Mouse (Mus musculus): ENCODE data around the gene Emsy. TPM values are rescaled to one million over a fixed set of nuclear protein-coding genes. Genes with fewer than 3 reads are reported as not detected.

Gene Emsy
- polyA plus RNA-seq (2016; fragmentation: Nextera tagmentation; extraction: Ambion mirVana): 41.9 and 45.0 TPM in 2 replicates

DNA sequence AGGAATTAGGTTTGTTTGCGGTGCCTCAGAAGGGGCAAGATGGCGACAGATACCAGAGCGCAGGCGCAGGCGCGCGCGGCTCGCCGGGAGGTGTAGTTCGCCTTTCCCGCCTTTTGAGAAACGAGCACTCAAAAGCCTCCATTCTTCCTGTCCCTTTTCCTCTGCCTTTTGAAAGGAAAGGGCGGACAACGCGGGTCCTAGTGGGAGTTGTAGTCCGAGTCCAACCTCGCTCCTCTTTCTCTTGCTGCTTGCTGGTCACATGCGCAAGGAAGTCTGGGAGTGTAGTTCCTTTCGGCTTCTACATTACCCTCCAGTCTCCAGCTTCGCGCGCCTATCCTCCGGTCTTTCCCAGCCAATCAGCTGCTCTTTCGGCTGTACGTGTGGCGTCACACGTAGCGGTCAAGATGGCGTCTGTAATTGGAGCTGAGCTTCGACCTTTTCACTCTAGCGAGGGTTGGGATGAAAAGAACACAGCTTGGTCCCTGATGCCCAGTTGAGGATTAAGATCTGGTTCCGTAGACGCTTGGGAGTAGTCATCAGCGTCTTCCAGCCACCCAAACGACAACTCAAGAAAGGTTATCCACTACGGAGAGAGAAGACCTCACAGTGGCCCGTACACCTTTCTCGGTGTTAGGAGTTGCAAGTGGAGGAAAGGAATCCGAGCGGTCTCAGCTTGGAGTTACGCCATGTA is at the start of gene Emsy:
Gene Emsy, minus strand, starts transcription at position 253 of the 691 bp plus-strand sequence.
- peak within 1 kb of the TSS; percentile 90 for H3K9ac ChIP-seq
- peak; percentile 96 for ATAC-seq (ENCODE audit: low FRiP score)
- H3K27ac ChIP-seq: peak within 1 kb of the TSS; percentile 98
- peak within 1 kb of the TSS; percentile 80 for H3K4me2 ChIP-seq (replicated peaks)
- no peaks in the 10 kb centered on the region for H3K9me3 ChIP-seq (replicated peaks)
- WGBS: under 1% methylated on average over 42 of the region's 42 CpGs
- peaks cover 19% of the 10 kb centered on the region for H3K36me3 ChIP-seq
- H3K4me3 ChIP-seq: peak within 1 kb of the TSS; percentile 94
- H3K4me1 ChIP-seq: peaks cover 26% of the 10 kb centered on the region
- no peaks in the 10 kb centered on the region for H3K27me3 ChIP-seq

DNA sequence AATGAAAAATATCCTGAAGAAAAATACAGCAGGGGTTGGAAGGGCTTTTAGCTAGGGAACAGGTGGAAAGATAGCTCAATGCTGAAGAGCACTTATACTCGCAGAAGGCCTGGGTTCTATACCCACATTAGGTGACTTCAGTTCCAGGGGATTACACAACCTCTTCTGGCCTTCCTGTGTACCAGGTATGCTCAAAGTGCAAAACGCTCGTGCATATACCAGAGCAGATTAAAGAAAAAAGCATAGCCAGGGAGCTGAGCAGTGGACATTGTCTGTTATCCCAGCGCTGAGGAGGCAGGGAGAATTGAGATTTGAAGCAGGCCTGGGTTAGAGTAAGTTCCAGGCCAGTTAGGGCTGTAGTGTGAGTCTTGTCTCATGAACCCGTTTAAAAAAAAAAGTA is 47.7 kb upstream of the Emsy start:
- WGBS: 66% methylated on average over 5 of the region's 5 CpGs
- peak overlapping the region; percentile 96 for H3K4me3 ChIP-seq
- H3K9ac ChIP-seq: peak overlapping the region; percentile 96; the same call in 1 of the 2 replicates
- H3K9me3 ChIP-seq (replicated peaks): no peaks in the 10 kb centered on the region
- H3K27ac ChIP-seq: no peak overlapping the region
- no peaks in the 10 kb centered on the region for H3K27me3 ChIP-seq
- peak overlapping the region; percentile 77 for H3K4me2 ChIP-seq (replicated peaks)
- H3K36me3 ChIP-seq: no peaks in the 10 kb centered on the region
- ATAC-seq (ENCODE audit: low FRiP score): no peak
- H3K4me1 ChIP-seq: peaks cover 29% of the 10 kb centered on the region

DNA sequence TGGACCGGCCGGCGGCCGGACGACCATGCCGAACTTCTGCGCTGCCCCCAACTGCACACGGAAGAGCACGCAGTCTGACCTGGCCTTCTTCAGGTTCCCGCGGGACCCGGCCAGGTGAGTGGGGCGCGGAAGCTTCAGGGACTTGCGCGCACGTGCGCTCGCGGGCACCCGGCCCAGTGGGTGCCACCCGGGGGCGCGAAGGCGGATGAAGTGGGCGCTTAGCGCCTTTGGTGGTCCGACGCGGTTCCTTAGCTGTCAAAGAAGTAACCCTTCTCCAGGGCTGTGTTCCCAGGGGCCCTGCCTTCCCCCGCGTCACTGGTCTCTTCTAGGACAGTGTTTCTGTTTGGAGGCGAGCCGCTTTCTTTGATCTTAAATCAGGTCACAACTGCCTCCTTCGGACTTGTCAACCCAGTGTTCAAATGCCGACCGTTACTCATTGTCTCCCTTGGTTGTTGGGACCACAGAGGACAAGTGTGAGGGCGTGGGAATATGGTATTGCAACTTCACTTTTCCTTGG is 46.8 kb upstream of the Emsy start:
- WGBS: under 1% methylated on average over 33 of the region's 38 CpGs
- peak; percentile 56 for ATAC-seq (ENCODE audit: low FRiP score)

DNA sequence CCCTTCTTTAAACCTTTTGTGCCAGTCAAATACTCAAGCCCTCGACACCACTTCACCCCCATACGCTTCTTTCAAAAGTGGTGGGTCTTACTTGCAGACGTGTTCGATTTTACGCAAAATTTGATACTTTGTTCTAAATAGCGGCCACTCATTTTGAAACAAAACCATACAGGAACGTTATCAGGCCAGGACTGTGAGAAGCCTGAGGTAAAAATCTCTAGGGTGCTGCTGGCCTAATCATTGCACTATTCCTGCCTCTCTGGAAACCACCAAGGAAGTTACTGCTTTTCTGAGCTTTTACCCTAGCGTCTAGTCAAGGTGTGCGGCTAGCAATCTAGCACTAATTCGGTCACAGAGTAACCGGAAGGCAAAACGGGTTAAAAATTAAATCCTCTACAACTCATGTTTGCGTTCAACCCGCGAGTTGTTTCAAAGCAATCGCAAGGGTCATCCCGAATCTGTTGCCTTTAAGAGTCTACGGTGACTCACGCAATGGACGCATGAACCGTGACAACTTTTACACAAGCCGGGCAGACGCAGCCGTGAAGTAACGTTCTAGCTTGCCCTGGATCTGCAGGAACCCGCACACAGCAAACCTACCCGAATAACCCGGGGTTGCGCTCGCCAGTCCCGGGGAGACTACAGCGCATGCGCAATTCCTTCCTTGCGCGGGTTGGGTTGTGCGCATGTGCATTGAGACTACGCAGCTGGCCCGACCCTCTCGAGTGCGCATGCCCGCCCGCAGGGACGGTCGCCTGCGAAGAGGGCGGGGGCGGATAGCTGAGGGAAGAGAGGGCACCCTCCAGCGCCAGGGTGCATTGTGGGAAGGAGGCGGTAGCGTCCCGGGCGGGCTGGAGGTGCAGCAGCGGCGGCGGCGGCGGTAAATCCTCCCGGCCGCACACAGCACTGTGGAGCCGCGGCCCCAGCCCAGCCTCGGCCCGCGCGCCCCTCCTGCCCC is 46.0 kb upstream of the Emsy start, which contains the start of gene Thap12:
Gene Thap12, plus strand, starts transcription at position 821 of the 958 bp plus-strand sequence.
- H3K9me3 ChIP-seq (replicated peaks): no peaks in the 10 kb centered on the region
- H3K4me1 ChIP-seq: peaks cover 29% of the 10 kb centered on the region
- peak within 1 kb of the TSS; percentile 90 for H3K27ac ChIP-seq
- peak within 1 kb of the TSS; percentile 96 for H3K4me3 ChIP-seq
- ATAC-seq (ENCODE audit: low FRiP score): peak; percentile 98
- peak within 1 kb of the TSS; percentile 77 for H3K4me2 ChIP-seq (replicated peaks)
- 3% methylated on average over 55 of the region's 65 CpGs for WGBS
- H3K36me3 ChIP-seq: no peaks in the 10 kb centered on the region
- H3K27me3 ChIP-seq: no peaks in the 10 kb centered on the region
- H3K9ac ChIP-seq: peak within 1 kb of the TSS; percentile 96

More for the DNA sequence above, 46.8 kb upstream of the Emsy start:
- no peaks in the 10 kb centered on the region for H3K36me3 ChIP-seq
- H3K27me3 ChIP-seq: no peaks in the 10 kb centered on the region
- H3K27ac ChIP-seq: peak overlapping the region; percentile 90
- no peaks in the 10 kb centered on the region for H3K9me3 ChIP-seq (replicated peaks)
- peak overlapping the region; percentile 77 for H3K4me2 ChIP-seq (replicated peaks)
- H3K4me3 ChIP-seq: peak overlapping the region; percentile 96
- H3K9ac ChIP-seq: peak overlapping the region; percentile 96
- H3K4me1 ChIP-seq: peaks cover 29% of the 10 kb centered on the region

DNA sequence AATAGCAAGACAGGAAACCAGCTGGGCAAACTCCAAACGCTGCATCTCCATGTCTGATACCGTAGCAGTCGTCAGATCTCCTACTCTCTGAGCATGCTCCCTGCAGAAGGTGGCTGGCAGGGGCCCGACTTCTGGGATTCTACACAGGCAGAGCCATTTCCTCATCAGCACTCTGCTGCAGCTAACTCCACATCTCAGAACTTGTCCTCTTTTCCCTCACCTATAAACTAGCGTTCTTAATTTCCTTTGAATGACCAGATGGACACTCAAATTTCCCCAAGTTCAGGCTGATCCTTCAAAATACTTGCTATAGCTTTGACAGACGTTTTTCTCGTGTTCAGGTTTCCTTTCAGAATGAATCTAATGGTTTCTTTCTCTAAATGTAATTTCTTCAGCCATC is 45.2 kb upstream of the Emsy start:
- WGBS: 58% methylated on average over 7 of the region's 7 CpGs
- ATAC-seq (ENCODE audit: low FRiP score): no peak

DNA sequence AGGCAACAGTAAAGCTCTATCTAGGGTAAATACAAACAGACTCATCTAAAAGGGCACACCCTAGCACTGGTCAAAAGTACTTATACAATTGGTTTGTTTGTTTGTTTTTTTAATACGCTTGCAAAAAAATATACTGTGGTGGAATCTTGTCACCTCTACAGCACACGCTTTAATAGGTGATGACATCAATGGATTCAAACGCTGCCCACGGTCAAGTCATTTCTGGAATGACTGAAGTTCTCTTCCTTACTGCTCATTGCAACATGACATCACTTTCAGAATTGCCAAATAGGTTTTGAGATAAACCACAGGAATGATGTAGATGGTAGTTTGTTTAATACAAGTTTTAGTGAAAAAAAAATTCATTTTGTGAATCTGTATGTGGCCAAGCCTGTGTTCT is 42.0 kb upstream of the Emsy start:
- ATAC-seq (ENCODE audit: low FRiP score): no peak
- H3K4me3 ChIP-seq: no peak overlapping the region
- no peak overlapping the region for H3K4me2 ChIP-seq (replicated peaks)
- H3K9ac ChIP-seq: no peak overlapping the region
- H3K27me3 ChIP-seq: no peaks in the 10 kb centered on the region
- no peaks in the 10 kb centered on the region for H3K36me3 ChIP-seq
- H3K27ac ChIP-seq: no peak overlapping the region
- H3K4me1 ChIP-seq: peaks cover 11% of the 10 kb centered on the region
- WGBS: 92% methylated on average over 4 of the region's 4 CpGs
- no peaks in the 10 kb centered on the region for H3K9me3 ChIP-seq (replicated peaks)

More for the DNA sequence above, 45.2 kb upstream of the Emsy start:
- Histone ChIP-seq H3K27me3 (no peaks in the 10 kb centered on the region), H3K9me3 (replicated peaks) (no peaks in the 10 kb centered on the region), H3K27ac (no peak overlapping the region), H3K4me2 (replicated peaks) (peak overlapping the region; percentile 77), H3K36me3 (no peaks in the 10 kb centered on the region), H3K4me1 (peaks cover 29% of the 10 kb centered on the region), H3K9ac (peak overlapping the region; percentile 62), H3K4me3 (peak overlapping the region; percentile 96)

- 68% methylated on average over 5 of the region's 5 CpGs for WGBS
- Histone ChIP-seq H3K4me1 (peaks cover 12% of the 10 kb centered on the region), H3K4me3 (no peak overlapping the region), H3K36me3 (no peaks in the 10 kb centered on the region), H3K9me3 (replicated peaks) (no peaks in the 10 kb centered on the region), H3K27me3 (no peaks in the 10 kb centered on the region), H3K9ac (no peak overlapping the region), H3K4me2 (replicated peaks) (no peak overlapping the region), H3K27ac (no peak overlapping the region)
- ATAC-seq (ENCODE audit: low FRiP score): no peak
Observed at GRCm38 (mm10) chr7:98698041-98698440, 41.5 kb upstream of the Emsy start.

- peaks cover 14% of the 10 kb centered on the region for H3K4me1 ChIP-seq
- 9% methylated on average over 2 of the region's 2 CpGs for WGBS
- no peaks in the 10 kb centered on the region for H3K9me3 ChIP-seq (replicated peaks)
- no peak overlapping the region for H3K9ac ChIP-seq
- no peaks in the 10 kb centered on the region for H3K27me3 ChIP-seq
- no peaks in the 10 kb centered on the region for H3K36me3 ChIP-seq
- H3K4me3 ChIP-seq: no peak overlapping the region
- ATAC-seq (ENCODE audit: low FRiP score): no peak
- H3K4me2 ChIP-seq (replicated peaks): no peak overlapping the region
- no peak overlapping the region for H3K27ac ChIP-seq
Observed at GRCm38 (mm10) chr7:98697496-98697895, 40.9 kb upstream of the Emsy start.

GRCm38 (mm10) chr7:98694046-98694445 is 37.5 kb upstream of the Emsy start:
- Histone ChIP-seq H3K27me3 (no peaks in the 10 kb centered on the region), H3K4me1 (peaks cover 4% of the 10 kb centered on the region; the same call in 1 of the 2 replicates), H3K36me3 (no peaks in the 10 kb centered on the region), H3K9me3 (replicated peaks) (no peaks in the 10 kb centered on the region), H3K27ac (no peak overlapping the region), H3K4me2 (replicated peaks) (no peak overlapping the region), H3K4me3 (no peak overlapping the region), H3K9ac (no peak overlapping the region)
- WGBS: 85% methylated on average over 5 of the region's 5 CpGs
- ATAC-seq (ENCODE audit: low FRiP score): no peak

DNA sequence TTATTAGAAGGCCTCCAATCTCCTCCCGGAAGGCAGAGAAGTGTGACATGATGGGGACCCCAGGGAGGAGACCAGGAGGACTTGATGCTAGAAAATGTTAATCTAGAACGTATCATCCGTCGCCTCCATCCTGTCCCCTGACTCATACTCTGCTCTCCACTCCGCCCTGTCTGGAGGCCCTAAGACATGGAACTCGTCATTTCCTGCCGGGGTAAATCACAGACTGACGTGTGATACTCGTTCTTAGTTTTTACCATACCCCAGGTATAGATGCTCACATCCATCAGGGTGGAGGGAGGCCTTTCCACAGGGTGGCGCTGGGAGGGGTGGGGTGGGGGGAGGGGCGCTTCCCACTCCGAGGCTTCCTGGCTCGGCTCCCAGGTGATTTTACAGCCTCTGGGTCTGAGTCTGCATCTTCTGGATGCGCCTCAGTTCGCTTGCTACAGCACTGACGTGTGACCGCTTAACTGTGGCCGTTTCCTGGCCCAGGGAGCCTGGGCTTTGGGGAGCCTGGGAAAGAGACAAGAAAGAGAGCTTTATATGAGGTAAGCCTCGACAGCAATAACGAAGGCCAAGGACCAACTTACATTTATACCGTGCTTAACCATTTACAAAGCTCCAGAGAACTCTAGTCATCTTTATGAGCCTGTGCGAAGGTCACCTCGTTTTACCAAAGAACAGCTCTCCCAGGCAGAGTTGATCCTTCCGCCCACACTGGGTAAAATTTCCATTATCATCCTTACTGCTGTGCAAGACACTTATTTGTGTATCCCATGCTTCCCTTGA is 36.4 kb upstream of the Emsy start:
- Histone ChIP-seq H3K9me3 (replicated peaks) (no peaks in the 10 kb centered on the region), H3K27ac (no peak overlapping the region), H3K4me3 (no peak overlapping the region), H3K36me3 (no peaks in the 10 kb centered on the region), H3K27me3 (no peaks in the 10 kb centered on the region), H3K4me1 (peaks cover 4% of the 10 kb centered on the region; the same call in 1 of the 2 replicates), H3K4me2 (replicated peaks) (no peak overlapping the region), H3K9ac (no peak overlapping the region)
- no peak for ATAC-seq (ENCODE audit: low FRiP score)
- WGBS: 48% methylated on average over 24 of the region's 24 CpGs

DNA sequence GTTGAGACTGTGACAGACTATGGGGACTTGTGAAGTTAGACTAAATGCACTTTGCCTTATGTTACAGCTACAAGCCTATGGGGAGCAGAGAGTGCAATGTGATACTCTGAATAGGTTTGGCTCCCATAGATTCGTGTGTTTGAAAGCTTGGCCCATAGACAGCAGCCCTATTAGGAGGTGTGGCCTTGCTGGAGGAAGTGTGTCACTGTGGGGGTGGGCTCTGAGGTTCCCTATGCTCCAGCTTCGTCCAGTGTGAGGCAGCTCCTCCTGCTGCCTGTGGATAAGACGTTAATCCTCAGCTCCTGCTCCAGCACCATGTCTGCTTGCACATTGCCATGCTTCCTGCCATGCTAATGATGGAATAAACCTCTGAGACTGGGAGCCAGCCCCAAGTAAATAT is 34.2 kb upstream of the Emsy start:
- H3K9ac ChIP-seq: no peak overlapping the region
- H3K27ac ChIP-seq: no peak overlapping the region
- no peak overlapping the region for H3K4me2 ChIP-seq (replicated peaks)
- no peak overlapping the region for H3K4me3 ChIP-seq
- H3K27me3 ChIP-seq: no peaks in the 10 kb centered on the region
- H3K4me1 ChIP-seq: peaks cover 7% of the 10 kb centered on the region; the same call in 1 of the 2 replicates
- 23% methylated on average over 3 of the region's 3 CpGs for WGBS
- no peaks in the 10 kb centered on the region for H3K9me3 ChIP-seq (replicated peaks)
- ATAC-seq (ENCODE audit: low FRiP score): no peak
- no peaks in the 10 kb centered on the region for H3K36me3 ChIP-seq
